Mouse (Mus musculus) brain, embryonic 14.5 days (tissue): ENCODE measurements around the gene Lrrc46. TPM values are rescaled to one million over a fixed set of nuclear protein-coding genes. Genes with fewer than 3 reads are reported as not detected.

Source experiments
- DNase-seq: peaks from one replicate; pipeline ENCODE4 v3.0.0-alpha.2; 2011; ENCODE audit warnings: low read depth
- CTCF ChIP-seq: fragments of 200-500 bp; IDR thresholded peaks from 2 replicates; pipeline ENCODE4 v1.5.1; 2012; ENCODE audit warnings: inconsistent platforms, mild to moderate bottlenecking, moderate library complexity, borderline replicate concordance; ENCODE audit not compliant: insufficient read depth, insufficient read length; ENCODE audit errors: extremely low read depth
- POLR2A ChIP-seq: fragments of 200-500 bp; IDR thresholded peaks from 2 replicates; pipeline ENCODE4 v1.6.1; 2012; ENCODE audit warnings: mild to moderate bottlenecking, inconsistent platforms, borderline replicate concordance; ENCODE audit not compliant: poor library complexity, insufficient read depth, insufficient read length, severe bottlenecking; ENCODE audit errors: extremely low read depth
- polyA plus RNA-seq: library from polyadenylated mRNA; depleted of rRNA; stranded (reverse); fragments of >200 nt; gene quantifications from 2 replicates; pipeline ENCODE4 v1.2.3, GENCODE M21; 2012

Gene Lrrc46
- polyA plus RNA-seq, 1 experiment = 2.9 TPM

DNA sequence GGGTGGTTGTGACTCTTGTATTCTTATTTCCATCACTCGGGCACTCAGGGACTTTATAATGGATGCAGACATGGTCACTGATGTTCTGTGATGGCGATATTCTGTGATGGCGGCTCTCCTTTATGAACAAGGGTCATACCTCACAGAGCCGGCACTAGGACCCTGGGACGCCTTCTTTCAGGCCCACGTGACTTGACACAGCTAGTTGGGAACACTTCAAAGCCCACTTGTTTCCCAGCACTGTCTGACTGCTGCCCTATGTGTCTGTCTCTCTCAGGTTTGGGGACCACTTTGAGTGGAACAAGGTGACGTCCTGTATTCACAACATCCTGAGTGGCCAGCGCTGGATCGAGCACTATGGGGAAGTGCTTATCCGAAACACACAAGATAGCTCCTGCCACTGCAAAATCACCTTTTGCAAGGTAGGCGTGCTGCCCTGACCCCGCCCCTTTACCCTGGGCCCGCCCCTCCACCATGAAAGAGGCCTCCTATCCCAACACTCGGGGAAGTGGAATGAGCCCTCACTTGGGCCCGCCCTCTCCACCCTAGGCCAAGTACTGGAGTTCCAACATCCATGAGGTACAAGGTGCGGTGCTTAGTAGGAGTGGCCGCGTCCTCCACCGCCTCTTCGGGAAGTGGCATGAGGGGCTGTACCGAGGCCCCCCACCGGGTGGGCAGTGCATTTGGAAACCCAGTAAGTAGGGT, 25.6 kb upstream of the Lrrc46 start:
- TF ChIP-seq POLR2A (no peak), CTCF (no peak)
- peak; percentile 20 for DNase-seq

DNA sequence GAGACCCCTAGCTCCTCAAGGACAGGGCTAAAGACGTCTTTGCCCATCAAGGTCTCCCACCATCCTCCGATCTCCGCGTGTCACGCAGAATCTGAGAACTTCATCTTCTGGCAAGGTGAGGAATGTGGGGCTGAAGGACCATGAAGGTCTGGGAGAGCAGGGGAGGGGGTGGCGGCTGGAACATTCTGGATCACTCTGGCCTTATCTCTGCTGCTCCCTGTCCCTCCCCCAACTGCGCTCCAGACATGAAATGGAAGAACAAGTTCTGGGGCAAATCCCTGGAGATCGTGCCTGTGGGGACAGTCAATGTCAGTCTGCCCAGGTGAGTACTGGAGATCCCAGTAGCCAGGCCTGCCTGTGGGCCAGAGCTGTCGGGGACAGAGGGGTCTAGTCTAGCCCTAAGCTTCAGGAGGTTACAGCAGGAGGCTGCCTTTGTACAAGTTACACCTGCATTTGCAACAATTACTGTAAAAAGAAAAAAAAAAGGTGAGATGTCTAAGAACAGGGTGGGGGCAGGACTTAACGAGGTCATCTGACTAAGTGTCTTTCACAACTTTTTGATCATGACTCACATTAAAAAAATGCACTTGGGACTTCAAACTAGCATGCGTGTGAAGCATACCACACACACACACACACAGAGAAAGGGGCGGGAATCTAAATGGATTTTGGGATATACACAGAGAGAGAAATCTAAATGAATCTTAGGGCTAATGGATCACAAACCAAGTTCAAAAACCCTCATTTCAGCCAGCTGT, 24.5 kb upstream of the Lrrc46 start:
- no peak for DNase-seq
- TF ChIP-seq POLR2A = no peak
- TF ChIP-seq CTCF = no peak

DNA sequence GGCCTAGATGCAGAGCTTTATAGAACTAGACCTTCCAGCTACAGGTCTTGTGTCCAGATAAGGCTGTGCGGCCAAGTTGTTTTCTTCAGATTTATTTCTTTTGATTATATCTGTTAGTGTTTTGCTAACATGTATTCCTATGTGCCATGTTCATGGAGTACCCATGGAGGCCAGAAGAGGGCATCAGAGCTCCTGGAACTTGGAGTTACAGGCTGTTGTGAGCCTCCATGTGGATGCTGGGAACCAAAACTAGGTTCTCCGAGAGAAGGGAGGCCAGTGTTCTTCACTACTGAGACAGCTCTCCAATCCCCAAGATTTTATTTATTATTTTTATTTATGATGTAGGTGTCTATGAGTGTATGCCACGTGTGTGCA, 22.7 kb upstream of the Lrrc46 start:
- no peak for TF ChIP-seq POLR2A
- TF ChIP-seq CTCF = peak; percentile 30; the same call in 1 of the 2 replicates
- DNase-seq = no peak

DNA sequence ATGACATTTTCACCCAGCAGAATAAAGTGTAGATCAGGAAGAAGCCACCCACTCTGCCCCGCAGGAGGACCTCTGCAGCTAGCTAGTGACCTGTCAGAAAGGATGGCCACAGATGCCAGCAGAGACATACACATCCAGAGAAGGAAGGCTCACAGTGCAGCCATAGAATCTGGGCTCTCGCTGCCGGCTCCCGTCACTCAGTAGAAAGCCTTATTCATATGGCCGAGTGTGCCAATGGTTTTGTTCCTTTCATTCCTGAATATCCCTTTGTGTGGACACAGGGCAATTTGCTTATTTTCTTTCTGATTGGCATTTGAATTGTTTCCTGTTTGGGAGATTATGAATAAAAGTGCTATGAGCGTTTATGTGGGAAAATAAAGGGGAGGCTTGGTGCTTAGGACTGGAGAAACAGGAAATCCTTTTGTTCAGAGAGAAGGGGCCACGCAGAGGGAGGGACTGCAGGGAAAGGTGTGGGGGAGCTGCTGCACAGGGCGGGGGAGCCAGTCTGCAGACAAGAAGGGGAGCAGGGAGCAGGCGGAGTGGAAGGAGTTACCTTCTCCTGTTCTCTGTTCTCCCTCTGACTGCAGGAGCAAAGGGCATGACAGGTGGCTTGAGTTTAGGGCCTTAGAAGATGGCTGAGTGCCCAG, 22.2 kb upstream of the Lrrc46 start:
- TF ChIP-seq POLR2A (no peak), CTCF (no peak)
- DNase-seq = peak; percentile 82

DNA sequence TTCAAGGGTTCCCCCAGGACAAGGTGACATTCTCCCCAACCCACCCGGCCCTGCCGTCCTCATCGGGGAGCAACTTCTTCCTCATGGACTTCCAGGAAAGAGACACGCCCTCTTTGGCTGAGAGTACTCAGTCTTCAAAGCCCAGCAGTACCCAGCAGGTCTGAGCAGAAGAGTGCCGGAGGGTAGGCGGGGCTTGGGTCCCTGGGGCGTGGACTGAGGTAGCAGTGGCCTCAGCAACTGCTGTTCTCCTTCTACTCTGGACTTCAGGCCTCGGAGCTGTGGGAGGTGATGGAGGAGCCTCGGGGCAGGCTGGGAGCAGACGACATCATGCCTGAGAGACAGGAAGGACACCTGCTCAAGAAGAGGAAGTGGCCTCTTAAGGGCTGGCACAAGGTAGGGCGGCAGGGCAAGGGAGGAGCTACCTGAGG, 11.0 kb upstream of the Lrrc46 start:
- no peak for TF ChIP-seq POLR2A
- TF ChIP-seq CTCF = no peak
- DNase-seq = no peak

DNA sequence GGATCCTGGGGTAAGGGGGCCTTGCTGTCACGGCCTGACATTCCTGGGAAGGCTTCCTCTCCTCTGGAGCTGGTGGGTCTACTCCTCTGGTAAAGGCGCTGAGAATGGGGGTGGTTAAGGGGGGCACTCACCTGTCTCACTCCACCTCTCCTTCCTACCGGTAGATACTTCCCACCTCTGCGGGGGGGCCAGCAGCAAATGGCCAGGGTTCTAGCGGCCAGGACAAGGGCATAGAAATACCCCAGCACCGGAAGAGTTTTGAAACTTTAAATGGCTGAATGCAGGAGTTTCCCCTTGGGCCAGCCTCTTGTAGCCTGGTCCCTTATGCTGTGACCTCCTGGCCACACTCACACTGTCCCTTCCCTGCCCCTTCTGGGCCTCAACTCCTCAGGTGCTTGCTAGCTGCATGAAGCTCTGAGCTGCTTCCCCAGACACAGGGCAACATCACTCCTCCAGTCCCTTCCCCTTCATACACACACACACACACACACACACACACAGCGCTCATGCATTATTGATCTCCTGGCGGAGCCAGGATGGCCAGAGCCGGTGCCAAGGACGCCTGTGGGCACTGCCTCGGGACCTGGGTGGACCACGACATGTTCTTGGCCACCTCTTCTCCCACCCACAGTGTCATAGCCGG, 9.9 kb upstream of the Lrrc46 start:
- TF ChIP-seq POLR2A (no peak), CTCF (no peak)
- peak; percentile 37 for DNase-seq

DNA sequence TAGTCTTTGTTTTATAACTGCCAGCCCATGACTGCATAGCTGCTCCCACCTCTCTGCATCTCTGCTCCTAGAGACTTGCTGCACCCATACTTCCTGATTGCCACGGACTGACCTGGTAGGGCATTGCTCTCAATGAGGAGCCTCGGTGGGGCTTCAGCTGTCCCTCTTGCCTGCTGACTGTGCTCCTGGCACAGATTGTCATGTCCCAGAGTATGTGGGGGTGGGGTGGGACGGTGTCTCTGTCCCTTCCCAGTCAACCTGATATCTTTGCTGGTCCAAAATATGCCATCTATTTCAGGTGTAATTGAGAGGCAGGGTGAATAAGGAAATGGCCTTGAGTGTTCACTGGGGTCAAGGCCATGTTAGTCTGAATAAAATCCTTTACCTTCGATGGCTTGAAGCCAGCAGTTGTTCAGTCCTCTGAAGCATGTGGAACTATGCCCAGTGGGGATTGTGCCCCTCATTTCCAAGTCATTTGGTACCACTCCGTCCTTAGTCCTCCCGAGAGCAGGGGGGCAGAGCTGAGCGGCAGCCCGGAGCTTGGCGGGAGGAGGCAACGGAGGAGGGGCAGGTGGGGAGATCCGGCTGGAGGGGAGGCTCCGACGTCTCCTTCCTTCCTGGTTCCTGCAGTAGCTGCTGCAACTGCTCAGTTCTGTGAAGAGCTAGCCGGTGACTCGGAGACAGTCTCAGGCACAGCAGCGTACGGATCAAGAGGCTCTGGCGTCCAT, 9.2 kb upstream of the Lrrc46 start, which contains the start of gene Osbpl7:
Gene Osbpl7, plus strand, starts transcription at position 413 of the 728 bp plus-strand sequence.
- peak; percentile 93 for DNase-seq
- TF ChIP-seq POLR2A (peak; percentile 40; the same call in 1 of the 2 replicates), CTCF (peak; percentile 26; the same call in 1 of the 2 replicates)

DNA sequence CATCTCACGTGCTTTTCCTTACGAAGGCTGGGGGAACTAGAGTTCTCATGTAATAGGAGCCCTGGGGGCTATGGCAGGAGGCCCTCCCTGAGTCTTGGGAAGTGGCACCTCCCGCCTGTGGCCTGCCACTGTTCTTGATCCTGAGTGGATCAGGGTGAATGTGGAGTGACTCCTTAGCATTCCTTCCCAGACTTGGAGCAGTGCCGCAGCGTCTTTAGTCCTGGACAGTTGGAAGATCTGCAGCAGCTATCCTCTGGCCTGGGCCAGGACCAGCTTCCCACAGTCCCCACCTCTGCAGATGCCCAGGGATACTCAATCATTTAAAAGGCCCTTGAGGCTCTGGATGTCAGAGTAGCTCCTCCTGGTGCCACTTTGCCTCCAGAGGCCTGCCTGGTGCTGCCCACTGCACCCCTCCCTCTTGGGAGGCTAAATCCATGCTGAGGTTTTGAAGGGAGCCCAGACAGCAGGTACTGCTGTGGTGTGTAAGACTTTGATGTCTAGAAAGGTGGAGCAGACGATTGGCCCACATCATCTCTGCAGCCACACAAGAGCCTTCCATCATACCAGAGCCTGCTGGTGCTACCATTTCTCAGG, 8.4 kb upstream of the Lrrc46 start:
- no peak for DNase-seq
- TF ChIP-seq POLR2A (no peak), CTCF (no peak)

DNA sequence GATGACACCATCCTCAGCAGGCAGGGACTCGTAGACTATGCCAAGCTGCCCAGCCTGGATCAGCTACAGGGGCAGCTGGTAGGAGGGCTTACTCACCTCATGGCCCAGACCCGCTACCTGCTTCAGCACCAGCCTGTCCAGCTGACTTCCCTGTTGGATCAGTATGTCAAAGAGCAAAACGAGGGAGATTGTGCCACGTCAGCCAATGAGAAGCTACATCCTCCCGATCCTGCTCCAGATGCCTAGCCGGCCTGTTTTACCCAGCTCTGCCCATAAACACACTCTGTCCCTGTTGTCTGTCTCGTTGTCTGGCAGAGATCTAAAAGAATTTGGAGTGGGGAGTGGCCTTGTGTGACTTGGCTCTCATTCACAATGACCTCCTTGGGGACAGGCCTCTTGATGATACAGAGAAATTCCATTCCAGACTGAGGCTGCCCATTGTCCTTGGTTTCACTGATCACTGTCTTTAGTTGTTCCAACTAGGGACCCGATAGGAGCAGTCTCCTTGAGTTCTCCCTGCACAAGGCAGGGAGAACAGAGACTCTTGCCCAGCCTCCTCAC, 7.0 kb upstream of the Lrrc46 start:
- DNase-seq = no peak
- TF ChIP-seq POLR2A (no peak), CTCF (no peak)

DNA sequence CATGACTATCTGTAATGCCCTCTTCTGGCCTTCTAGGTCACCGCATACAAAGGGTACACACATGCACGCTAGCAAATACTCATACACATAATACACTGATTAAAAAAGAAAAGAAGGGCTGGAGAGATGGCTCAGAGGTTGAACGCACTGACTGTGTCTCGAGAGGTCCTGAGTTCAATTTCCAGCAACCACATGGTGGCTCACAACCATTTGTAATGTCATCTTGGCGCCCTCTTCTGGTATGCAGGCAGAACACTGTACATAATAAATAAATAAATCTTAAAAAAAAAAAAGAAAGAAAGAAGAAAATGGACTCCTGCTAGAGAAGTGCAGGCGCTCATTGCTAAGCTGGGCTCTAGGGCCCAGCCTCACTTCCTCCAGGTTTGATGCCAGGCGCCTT, 4.7 kb upstream of the Lrrc46 start:
- no peak for DNase-seq
- TF ChIP-seq CTCF (no peak), POLR2A (no peak)

DNA sequence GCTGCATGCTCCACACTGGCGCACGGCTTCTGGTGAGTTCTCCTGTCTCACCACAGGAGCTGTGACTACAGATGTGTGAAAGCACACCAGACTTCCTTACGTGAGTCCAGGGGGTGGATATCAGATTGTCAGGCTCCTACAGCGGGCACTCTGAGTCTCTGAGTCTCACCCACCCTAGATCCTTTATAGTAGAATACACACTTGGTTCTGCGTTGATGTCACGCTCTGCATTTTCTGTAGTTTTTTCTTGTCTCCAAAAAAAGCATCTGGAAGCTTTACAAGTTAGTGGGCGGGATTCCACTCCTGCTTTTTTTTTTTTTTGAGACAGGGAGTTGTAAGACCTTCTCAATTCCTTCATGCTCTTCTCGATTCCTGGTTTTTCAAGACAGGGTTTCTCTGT, 3.7 kb upstream of the Lrrc46 start:
- DNase-seq = no peak
- TF ChIP-seq POLR2A (no peak), CTCF (no peak)
